Mouse (Mus musculus) left cerebral cortex, postnatal 4 days (tissue): ENCODE results near the gene Pitpnb. TPM values are rescaled to one million over a fixed set of nuclear protein-coding genes. Genes with fewer than 3 reads are reported as not detected.

Experiments
- DNase-seq: peaks from one replicate; pipeline ENCODE4 v3.0.0-alpha.2; 2022
- intact Hi-C: fragments of 180-260 bp; cut with DNase I; formaldehyde crosslinking; loops from one replicate; pipeline ENCODE4 v1.15.1; 2025
- total RNA-seq, 2 experiments: library from RNA; stranded (reverse); gene quantifications; 2 replicates each; pipeline ENCODE4 v1.2.3; 2021

Gene Pitpnb
- total RNA-seq, 2 experiments from 2014 or later = 79.3 to 84.0 TPM

- intact Hi-C loops = loop anchor here (5.0 to 10.0 kb wide), 3 partner anchors 244 to 786 kb away; no protein-coding TSS in a partner anchor
- DNase-seq = no peak
Measured at GRCm38 (mm10) chr5:111418202-111419120, 87.9 kb downstream of the Pitpnb start.

GRCm38 (mm10) chr5:111419121-111419881 lies 88.7 kb downstream of the Pitpnb start:
- DNase-seq = no peak
- intact Hi-C loops = loop anchor here (5.0 to 10.0 kb wide), 3 partner anchors 243 to 786 kb away; no protein-coding TSS in a partner anchor

GRCm38 (mm10) chr5:111420011-111420691 lies 89.6 kb downstream of the Pitpnb start:
- DNase-seq = no peak
- intact Hi-C loops = no loop called here

- intact Hi-C loops = no loop called here
- no peak for DNase-seq
Measured at GRCm38 (mm10) chr5:111420896-111421295, 90.3 kb downstream of the Pitpnb start.

GRCm38 (mm10) chr5:111421424-111421823 lies 90.9 kb downstream of the Pitpnb start:
- intact Hi-C loops = no loop called here
- no peak for DNase-seq

- no peak for DNase-seq
- intact Hi-C loops = no loop called here
Measured at GRCm38 (mm10) chr5:111422058-111422800, 91.7 kb downstream of the Pitpnb start.

GRCm38 (mm10) chr5:111423011-111423410 lies 92.4 kb downstream of the Pitpnb start:
- peak; percentile 46 for DNase-seq
- intact Hi-C loops = no loop called here

GRCm38 (mm10) chr5:111423616-111424015 lies 93.1 kb downstream of the Pitpnb start:
- intact Hi-C loops = no loop called here
- DNase-seq = no peak

GRCm38 (mm10) chr5:111425813-111426212 lies 95.2 kb downstream of the Pitpnb start:
- intact Hi-C loops = loop anchor here (5.0 kb wide), 1 partner anchor 146 kb away; no protein-coding TSS in a partner anchor
- DNase-seq = no peak

- DNase-seq = no peak
- intact Hi-C loops = loop anchor here (5.0 kb wide), 1 partner anchor 146 kb away; no protein-coding TSS in a partner anchor
Measured at GRCm38 (mm10) chr5:111426249-111426648, 95.7 kb downstream of the Pitpnb start.

- DNase-seq = no peak
- intact Hi-C loops = loop anchor here (5.0 kb wide), 1 partner anchor 143 kb away; no protein-coding TSS in a partner anchor
Measured at GRCm38 (mm10) chr5:111428882-111429281, 98.3 kb downstream of the Pitpnb start.

- intact Hi-C loops = loop anchor here (5.0 kb wide), 1 partner anchor 143 kb away; no protein-coding TSS in a partner anchor
- no peak for DNase-seq
Measured at GRCm38 (mm10) chr5:111429726-111430125, 99.2 kb downstream of the Pitpnb start.

- intact Hi-C loops = no loop called here
- DNase-seq = no peak
Measured at GRCm38 (mm10) chr5:111431007-111431730, 100.6 kb downstream of the Pitpnb start.

GRCm38 (mm10) chr5:111432842-111433241 lies 102.3 kb downstream of the Pitpnb start:
- intact Hi-C loops = no loop called here
- DNase-seq = no peak

GRCm38 (mm10) chr5:111434342-111434842 lies 103.8 kb downstream of the Pitpnb start:
- DNase-seq = no peak
- intact Hi-C loops = no loop called here

- intact Hi-C loops = no loop called here
- no peak for DNase-seq
Measured at GRCm38 (mm10) chr5:111436260-111436659, 105.7 kb downstream of the Pitpnb start.

- DNase-seq = no peak
- intact Hi-C loops = no loop called here
Measured at GRCm38 (mm10) chr5:111437205-111437604, 106.6 kb downstream of the Pitpnb start.
